ENCODE assay signal across 19 mouse cellular contexts in the genomic region with DNA sequence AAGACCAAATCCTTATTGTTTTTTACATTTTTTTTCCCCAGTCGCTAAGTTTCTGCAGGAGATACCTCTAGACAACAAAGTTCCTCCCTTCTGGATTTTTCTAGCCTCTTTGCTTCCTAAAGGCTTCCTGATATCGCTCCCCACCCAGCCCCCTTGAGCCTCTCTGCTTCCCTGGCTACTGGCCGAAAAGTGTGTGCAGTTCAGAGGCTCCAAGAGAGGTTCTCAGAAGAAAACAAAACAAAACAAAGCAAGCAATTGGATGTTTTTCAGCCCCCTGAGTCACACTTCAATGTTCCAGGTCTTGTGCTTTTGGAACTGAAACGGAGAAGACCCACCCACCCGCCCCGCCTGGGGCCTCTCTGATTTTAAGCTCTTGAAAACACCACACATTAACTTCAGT. TPM values are rescaled to one million over a fixed set of nuclear protein-coding genes. Genes with fewer than 3 reads are reported as not detected.
A peak's percentile ranks its signal among the peaks of the same experiment; 100 is the strongest.
DNase-seq lines count a peak whose midpoint lies in the region; ATAC-seq lines count a peak whose summit lies in the region.
"Had no signal": no experiment of that assay in that cellular context is flagged by ENCODE, and none has a peak within 500 bp of the region (broad histone marks: within the 10 kb centered on the region; RNA-seq: fewer than 3 reads in every experiment).

No protein-coding gene starts in this region.

- no peak overlapping the region for H3K9ac ChIP-seq in midbrain, embryonic 15.5 days
- H3K9ac ChIP-seq in forebrain, embryonic 11.5 days (ENCODE audit: low read length) = no peak overlapping the region
- H3K9ac ChIP-seq in forebrain, embryonic 15.5 days (replicated peaks) = no peak overlapping the region
- H3K9ac ChIP-seq in hindbrain, embryonic 16.5 days (ENCODE audit: low read depth, low read length) = no peak overlapping the region
- H3K9ac ChIP-seq: heart, embryonic 15.5 days; liver, embryonic 14.5 days; lung, embryonic 15.5 days had no signal

- ATAC-seq in midbrain, embryonic 15.5 days (replicated peaks) = no peak
- 0 out of 2 replicates have a peak, but pooled peaks have one; percentile 2 for ATAC-seq in forebrain, embryonic 11.5 days (replicated peaks; ENCODE audit: low FRiP score)
- peak; percentile 14; the same call in 1 of the 2 replicates for ATAC-seq in forebrain, embryonic 15.5 days (replicated peaks)
- ATAC-seq in hindbrain, embryonic 16.5 days = 0 out of 2 replicates have a peak, but pooled peaks have one; percentile 51

- no peak overlapping the region for H3K4me3 ChIP-seq in midbrain, embryonic 10.5 days
- no peak overlapping the region for H3K4me3 ChIP-seq in midbrain, embryonic 15.5 days
- no peak overlapping the region for H3K4me3 ChIP-seq in forebrain, embryonic 11.5 days (ENCODE audit: low read depth, low read length)
- H3K4me3 ChIP-seq in forebrain, embryonic 15.5 days = no peak overlapping the region
- no peak overlapping the region for H3K4me3 ChIP-seq in hindbrain, embryonic 16.5 days (ENCODE audit: low read length)
- H3K4me3 ChIP-seq: heart, embryonic 15.5 days; lung, embryonic 15.5 days had no signal

- H3K9me3 ChIP-seq in midbrain, embryonic 10.5 days (replicated peaks) = no peaks in the 10 kb centered on the region
- no peaks in the 10 kb centered on the region for H3K9me3 ChIP-seq in midbrain, embryonic 15.5 days
- no peaks in the 10 kb centered on the region for H3K9me3 ChIP-seq in forebrain, embryonic 11.5 days (ENCODE audit: control insufficient read depth, low read length)
- H3K9me3 ChIP-seq in forebrain, embryonic 15.5 days = no peaks in the 10 kb centered on the region
- no peaks in the 10 kb centered on the region for H3K9me3 ChIP-seq in hindbrain, embryonic 16.5 days (ENCODE audit: control insufficient read depth, low read length)
- H3K9me3 ChIP-seq: heart, embryonic 15.5 days; lung, embryonic 15.5 days had no signal

- no peaks in the 10 kb centered on the region for H3K36me3 ChIP-seq in midbrain, embryonic 10.5 days
- H3K36me3 ChIP-seq in midbrain, embryonic 15.5 days (replicated peaks) = no peaks in the 10 kb centered on the region
- H3K36me3 ChIP-seq in forebrain, embryonic 11.5 days (ENCODE audit: control insufficient read depth, insufficient read depth, low read length) = no peaks in the 10 kb centered on the region
- H3K36me3 ChIP-seq in forebrain, embryonic 15.5 days = no peaks in the 10 kb centered on the region
- no peaks in the 10 kb centered on the region for H3K36me3 ChIP-seq in hindbrain, embryonic 16.5 days (ENCODE audit: control insufficient read depth, insufficient read depth, low read length)
- H3K36me3 ChIP-seq: heart, embryonic 15.5 days; lung, embryonic 15.5 days had no signal

- 54% methylated on average over 6 of the region's 6 CpGs for WGBS in midbrain, embryonic 10.5 days
- 34% methylated on average over 6 of the region's 6 CpGs for WGBS in midbrain, embryonic 15.5 days
- WGBS in forebrain, embryonic 11.5 days = 30% methylated on average over 6 of the region's 6 CpGs
- 10% methylated on average over 6 of the region's 6 CpGs for WGBS in forebrain, embryonic 15.5 days
- 37% methylated on average over 6 of the region's 6 CpGs for WGBS in hindbrain, embryonic 16.5 days

- H3K27me3 ChIP-seq in midbrain, embryonic 10.5 days (ENCODE audit: low read depth, poor library complexity, severe bottlenecking) = no peaks in the 10 kb centered on the region
- H3K27me3 ChIP-seq in midbrain, embryonic 15.5 days (replicated peaks) = no peaks in the 10 kb centered on the region
- H3K27me3 ChIP-seq in forebrain, embryonic 11.5 days (ENCODE audit: control insufficient read depth, insufficient read depth, low read length) = no peaks in the 10 kb centered on the region
- H3K27me3 ChIP-seq in forebrain, embryonic 15.5 days = no peaks in the 10 kb centered on the region
- no peaks in the 10 kb centered on the region for H3K27me3 ChIP-seq in hindbrain, embryonic 16.5 days (replicated peaks; ENCODE audit: control insufficient read depth, insufficient read depth, low read length)
- H3K27me3 ChIP-seq: heart, embryonic 15.5 days; lung, embryonic 15.5 days had no signal

- peak overlapping the region; percentile 59 for H3K27ac ChIP-seq in midbrain, embryonic 10.5 days (replicated peaks)
- H3K27ac ChIP-seq in midbrain, embryonic 15.5 days = no peak overlapping the region
- H3K27ac ChIP-seq in forebrain, embryonic 11.5 days (ENCODE audit: low read depth, low read length) = peak overlapping the region; percentile 79
- H3K27ac ChIP-seq in forebrain, embryonic 15.5 days (replicated peaks) = peak overlapping the region; percentile 40; the same call in 1 of the 2 replicates
- H3K27ac ChIP-seq in hindbrain, embryonic 16.5 days (ENCODE audit: low read depth, low read length) = no peak overlapping the region
- H3K27ac ChIP-seq: heart, embryonic 15.5 days; liver, embryonic 14.5 days; lung, embryonic 15.5 days; macrophage had no signal

- peaks cover 23% of the 10 kb centered on the region for H3K4me1 ChIP-seq in midbrain, embryonic 10.5 days
- H3K4me1 ChIP-seq in midbrain, embryonic 15.5 days = peaks cover 13% of the 10 kb centered on the region; the same call in 1 of the 2 replicates
- H3K4me1 ChIP-seq in forebrain, embryonic 11.5 days (replicated peaks; ENCODE audit: control insufficient read depth, insufficient read depth, low read length) = peaks cover 6% of the 10 kb centered on the region; the same call in 1 of the 2 replicates
- peaks cover 29% of the 10 kb centered on the region for H3K4me1 ChIP-seq in forebrain, embryonic 15.5 days
- peaks cover 2% of the 10 kb centered on the region; the same call in 1 of the 2 replicates for H3K4me1 ChIP-seq in hindbrain, embryonic 16.5 days (ENCODE audit: control insufficient read depth, insufficient read depth, low read depth, low read length)
- H3K4me1 ChIP-seq: lung, embryonic 15.5 days had no signal

- no peak for DNase-seq in midbrain, embryonic 10.5 days (ENCODE audit: low spot score)
- no peak for DNase-seq in forebrain, embryonic 11.5 days (ENCODE audit: low spot score)
- no peak for DNase-seq in urinary bladder, postnatal 4 days (ENCODE audit: low spot score in 2 of 2)
- DNase-seq in lung, postnatal 4 days = no peak
- DNase-seq in cerebellum, adult 18-20 months = no peak
- DNase-seq: adrenal gland, postnatal 10 days; cerebellum, postnatal 25 days; embryo, embryonic 11 days; kidney, adult 11 months; kidney, postnatal 10 days; right cerebral cortex, postnatal 25 days; thymus, postnatal 14 days had no signal

- H3K4me2 ChIP-seq in midbrain, embryonic 15.5 days = no peak overlapping the region
- H3K4me2 ChIP-seq in forebrain, embryonic 11.5 days (ENCODE audit: low read depth, low read length, severe bottlenecking) = 0 out of 2 replicates have a peak overlapping the region, but pooled peaks have one; percentile 15
- H3K4me2 ChIP-seq in forebrain, embryonic 15.5 days (replicated peaks) = no peak overlapping the region
- H3K4me2 ChIP-seq in hindbrain, embryonic 16.5 days (ENCODE audit: low read length) = no peak overlapping the region
- H3K4me2 ChIP-seq: heart, embryonic 15.5 days; lung, embryonic 15.5 days had no signal

RNA-seq across cellular contexts. Expression of a gene that starts 54.1 kb away (rescaled TPM):
- 28.5 and 30.9 TPM in 2 replicates for polyA plus RNA-seq in midbrain, embryonic 10.5 days (2016; fragmentation: Nextera tagmentation; extraction: Ambion mirVana)
- 34.6 and 38.3 TPM in 2 replicates for polyA plus RNA-seq in midbrain, embryonic 15.5 days (2015; fragmentation: Nextera tagmentation; extraction: Ambion mirVana)
- 36.3 and 40.3 TPM in 2 replicates for polyA plus RNA-seq in forebrain, embryonic 11.5 days (2014; fragmentation: Nextera tagmentation; extraction: Ambion mirVana)
- 33.2 and 33.7 TPM in 2 replicates for polyA plus RNA-seq in forebrain, embryonic 15.5 days (2015; fragmentation: Nextera tagmentation; extraction: Ambion mirVana)
- 33.4 and 35.9 TPM in 2 replicates for polyA plus RNA-seq in hindbrain, embryonic 16.5 days (2015; fragmentation: Nextera tagmentation; extraction: Ambion mirVana)

RNA-seq across cellular contexts. Expression of a gene that starts 54.8 kb away (rescaled TPM):
- polyA plus RNA-seq in midbrain, embryonic 10.5 days (2016; fragmentation: Nextera tagmentation; extraction: Ambion mirVana) = 1.7 and 2.2 TPM in 2 replicates
- 1.7 and 2.5 TPM in 2 replicates for polyA plus RNA-seq in midbrain, embryonic 15.5 days (2015; fragmentation: Nextera tagmentation; extraction: Ambion mirVana)
- polyA plus RNA-seq in forebrain, embryonic 11.5 days (2014; fragmentation: Nextera tagmentation; extraction: Ambion mirVana) = 2.1 and 4.1 TPM in 2 replicates
- polyA plus RNA-seq in forebrain, embryonic 15.5 days (2015; fragmentation: Nextera tagmentation; extraction: Ambion mirVana) = 2.0 and 2.9 TPM in 2 replicates
- polyA plus RNA-seq in hindbrain, embryonic 16.5 days (2015; fragmentation: Nextera tagmentation; extraction: Ambion mirVana) = 2.8 and 3.3 TPM in 2 replicates
- polyA plus RNA-seq: macrophage had no signal

Comparison
In these comparisons a context has a peak if more than half of its experiments do, and no peak if none do; other contexts are left out.
1. H3K27ac ChIP-seq: peak in midbrain, embryonic 10.5 days (single experiment), forebrain, embryonic 11.5 days (single experiment) and forebrain, embryonic 15.5 days (single experiment); none in midbrain, embryonic 15.5 days (single experiment) and hindbrain, embryonic 16.5 days (single experiment).